Mouse (Mus musculus) urinary bladder, postnatal 14 days (tissue): ENCODE results near the gene Zfp768.
"Not testable (repeated sequence)": the region's sequence is repeated elsewhere in the genome, so short reads cannot be mapped to it uniquely, and the experiment has no call there.

Experiments
- DNase-seq: peaks from one replicate; pipeline ENCODE4 v3.0.0; 2021; ENCODE audit warnings: low spot score

The Zfp768 gene

DNA sequence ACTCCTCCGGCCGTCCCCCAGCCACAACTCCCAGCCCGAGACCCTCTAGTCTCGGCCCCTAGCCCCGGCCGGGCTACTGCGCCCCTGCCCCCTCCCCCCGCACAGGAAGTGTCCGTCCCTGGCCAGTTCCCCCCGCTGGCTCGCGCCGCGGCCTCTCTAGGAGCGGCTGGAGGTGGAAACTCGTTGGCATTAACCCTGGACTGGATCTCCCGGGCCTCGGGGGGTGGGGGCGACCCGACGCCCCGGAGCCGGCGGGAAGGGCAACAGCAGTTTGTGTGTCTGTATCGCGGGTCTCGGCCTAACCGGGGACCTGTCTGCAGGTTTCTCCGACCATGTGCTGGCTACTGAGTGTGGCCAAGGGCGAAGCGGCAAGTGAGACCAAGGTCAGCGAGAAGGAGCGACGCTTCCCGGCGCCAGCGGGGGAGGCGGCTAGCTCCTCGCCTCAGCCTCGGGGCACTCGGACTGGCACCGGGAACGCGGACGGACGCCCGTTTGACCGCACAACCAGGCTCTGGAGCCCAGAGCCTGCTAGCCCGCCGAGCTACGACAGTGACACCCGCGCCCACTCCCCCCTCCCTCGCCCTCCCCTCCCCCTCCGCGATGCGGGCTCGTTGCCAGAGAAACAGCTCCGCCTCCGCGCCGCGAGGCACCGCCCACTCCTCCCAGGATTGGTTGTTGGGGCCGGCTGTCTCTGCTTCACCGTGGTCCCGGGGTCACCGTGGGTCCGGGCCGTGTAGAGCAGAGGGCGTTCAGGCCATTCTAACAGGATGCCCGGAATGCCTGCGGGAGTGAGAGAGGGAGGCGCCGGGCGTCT lies at the start of gene Zfp768:
Gene Zfp768 (minus strand): TSS at position 78 of the 814 bp plus-strand sequence.
- DNase-seq: peak; percentile 94

DNA sequence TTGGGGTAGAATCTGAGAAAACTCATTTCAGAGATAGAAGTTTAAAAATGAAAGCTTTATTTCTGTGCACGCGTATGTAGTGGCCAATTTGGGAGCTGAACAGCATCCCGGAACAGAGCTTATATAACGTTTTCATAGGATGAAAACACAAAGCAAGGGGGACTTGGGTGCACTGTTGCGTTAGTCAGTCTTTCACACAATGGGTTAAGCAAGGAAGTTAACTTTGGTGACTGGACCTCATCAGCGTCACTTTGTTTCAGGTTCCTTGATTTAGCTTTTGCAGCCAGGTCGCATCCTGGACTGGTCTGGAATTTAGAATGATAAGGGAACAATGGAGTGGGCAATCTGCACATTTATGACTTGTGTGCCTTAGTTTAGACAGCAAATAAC lies 48.5 kb upstream of the Zfp768 start:
- no peak for DNase-seq

DNA sequence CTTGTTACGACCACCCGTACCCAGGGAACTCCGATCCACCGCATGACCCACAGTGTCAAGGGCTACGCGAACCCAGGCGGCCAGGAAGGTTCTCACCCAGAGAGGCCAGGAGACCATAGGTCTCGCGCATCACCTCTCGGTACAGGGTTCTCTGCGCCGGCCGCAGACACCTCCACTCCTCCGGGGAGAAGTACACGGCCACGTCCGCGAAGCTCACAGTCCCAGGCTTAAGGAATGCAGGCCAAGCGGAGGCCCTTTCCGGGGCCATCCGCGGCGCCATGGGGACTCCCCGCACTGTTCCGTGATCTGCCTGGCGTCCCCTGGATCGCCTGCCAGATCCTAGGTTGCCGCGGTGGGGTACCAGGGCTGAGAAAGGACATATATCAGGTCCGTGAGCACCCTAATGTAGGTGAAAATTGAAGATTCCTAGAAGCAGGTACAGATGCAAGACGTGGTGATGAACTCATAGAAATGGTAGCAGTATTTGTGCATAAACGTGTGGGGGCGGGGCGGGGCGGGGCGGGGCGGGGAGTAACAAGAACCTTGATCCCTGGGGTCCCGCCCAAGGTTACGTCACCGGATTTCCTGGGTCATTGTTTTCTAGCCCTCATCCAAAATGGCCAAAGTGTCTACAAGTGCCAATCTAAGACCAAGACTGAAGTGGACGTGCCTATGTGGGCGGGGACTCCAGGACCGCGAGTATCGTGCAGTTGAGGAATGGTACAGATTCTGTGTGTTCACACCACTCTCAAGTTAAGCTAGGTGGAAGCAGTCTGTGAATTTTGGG lies 48.0 kb upstream of the Zfp768 start, which contains the start of gene E430018J23Rik:
Gene E430018J23Rik (minus strand): TSS at position 473 of the 787 bp plus-strand sequence.
- peak; percentile 98 for DNase-seq

DNA sequence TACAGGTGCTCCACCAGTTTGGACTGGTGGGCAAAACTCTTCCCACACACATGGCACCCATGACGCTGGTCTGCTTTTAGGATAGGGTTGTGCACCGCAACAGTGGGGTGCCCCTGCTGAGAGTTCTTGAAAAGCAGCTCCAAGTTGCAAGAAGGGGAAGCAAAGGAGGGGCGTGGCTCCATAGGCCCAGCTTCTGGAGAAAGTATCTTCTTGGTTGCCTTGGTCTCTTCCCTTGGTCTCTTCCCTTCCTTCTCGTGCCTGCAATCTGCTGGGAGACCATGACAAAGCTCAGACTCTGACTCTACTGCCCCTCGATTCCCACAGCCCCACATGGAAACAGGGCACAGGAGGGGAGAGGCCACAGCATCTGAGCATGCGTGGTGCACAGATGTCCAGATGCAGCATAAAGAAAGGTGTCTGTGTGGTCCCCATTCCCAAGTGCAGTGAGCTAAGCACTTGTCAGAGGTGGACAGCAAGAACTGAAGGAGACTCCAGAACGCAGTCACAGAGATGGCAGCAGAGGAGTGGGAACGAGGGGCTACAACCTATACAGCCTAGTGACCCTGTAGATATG lies 46.9 kb upstream of the Zfp768 start:
- DNase-seq: no peak

DNA sequence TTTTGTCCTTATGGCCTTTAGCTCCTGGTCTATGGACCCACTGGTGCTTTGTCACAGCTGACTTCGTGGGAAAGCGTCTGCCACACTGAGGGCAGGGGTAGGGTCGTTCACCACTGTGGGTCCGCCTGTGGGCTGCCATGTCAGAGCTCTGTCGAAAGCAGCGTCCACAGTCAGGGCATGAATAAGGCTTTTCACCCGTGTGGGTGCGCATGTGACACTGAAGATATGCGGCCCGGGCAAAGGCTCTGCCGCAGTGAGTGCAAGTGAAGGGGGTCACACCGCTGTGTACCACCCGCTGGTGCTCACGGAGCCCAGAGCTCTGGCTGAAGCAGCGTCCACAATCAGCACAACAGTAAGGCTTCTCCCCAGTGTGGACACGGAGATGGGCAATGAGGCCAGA lies 46.1 kb upstream of the Zfp768 start:
- DNase-seq: no peak

DNA sequence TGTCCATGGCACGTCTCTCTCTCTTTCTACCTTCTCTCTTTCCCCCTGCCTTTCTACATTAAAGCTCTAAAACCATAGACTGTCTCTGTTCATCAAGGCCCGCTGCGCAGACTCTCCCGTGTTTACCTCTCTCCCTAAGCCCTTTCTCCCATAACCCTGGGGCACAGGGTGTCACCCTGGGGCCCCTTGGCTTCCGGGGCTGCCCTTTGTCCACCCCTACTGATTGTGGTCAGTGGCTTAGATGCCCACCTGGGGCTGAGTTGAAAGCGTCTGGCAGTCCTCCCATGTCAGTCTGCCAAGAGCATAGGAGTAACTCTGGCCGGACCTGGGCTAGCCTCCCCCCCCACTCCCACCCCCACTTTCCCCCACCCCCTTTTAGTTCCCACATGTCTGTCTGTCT lies 44.9 kb upstream of the Zfp768 start:
- DNase-seq: no peak

DNA sequence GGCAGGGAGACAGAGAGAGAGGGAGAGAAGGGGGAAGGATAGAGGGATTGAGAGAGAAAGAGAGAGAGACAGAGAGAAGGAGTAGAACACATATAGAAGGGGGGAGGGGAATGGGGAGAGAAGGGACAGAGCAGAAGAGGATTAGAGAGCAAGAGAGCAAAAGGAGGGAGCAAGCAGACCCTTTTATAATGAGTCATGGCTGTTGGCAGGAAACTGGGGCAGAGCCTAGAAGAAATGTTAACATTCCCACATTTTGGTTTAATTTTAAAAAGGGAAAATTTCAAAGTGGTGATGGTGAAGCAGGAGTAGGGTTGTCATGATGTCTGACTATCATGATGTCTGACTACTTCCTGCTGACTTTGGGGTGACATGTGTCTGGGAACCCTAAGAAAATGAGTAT lies 42.8 kb upstream of the Zfp768 start:
- DNase-seq: not testable (repeated sequence)

DNA sequence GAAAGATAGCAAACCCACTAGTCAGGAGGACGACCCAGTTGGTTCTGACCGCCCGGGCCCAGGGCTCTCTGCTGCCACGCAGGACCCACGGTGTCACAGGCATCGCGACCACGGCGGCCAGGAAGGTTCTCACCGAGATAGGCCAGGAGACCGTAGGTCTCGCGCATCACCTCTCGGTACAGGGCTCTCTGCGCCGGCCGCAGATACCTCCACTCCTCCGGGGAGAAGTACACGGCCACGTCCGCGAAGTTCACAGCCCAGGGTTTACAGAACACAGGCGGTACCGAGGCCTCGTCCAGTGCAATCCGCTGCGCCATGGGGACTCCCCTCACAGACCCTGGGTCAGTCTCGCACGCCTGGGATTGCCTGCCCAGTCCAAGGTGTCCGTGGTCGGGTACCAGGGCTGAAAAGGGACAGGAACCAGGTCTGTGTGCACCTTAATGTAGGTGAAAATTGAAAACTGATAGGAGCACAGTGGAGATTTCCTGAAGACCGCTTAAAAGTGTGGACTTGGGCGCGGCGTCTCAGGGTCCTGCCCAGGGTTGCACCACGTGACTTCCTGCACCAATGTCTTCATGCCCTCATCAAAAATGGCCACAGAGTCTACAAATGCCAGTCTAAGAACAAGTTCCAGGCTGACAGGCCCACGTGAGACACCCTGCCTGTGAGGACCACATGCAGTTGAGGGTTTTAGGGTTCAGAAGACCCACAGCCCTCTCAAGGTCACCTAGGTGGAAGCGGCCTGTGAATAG lies 41.4 kb upstream of the Zfp768 start, which contains the start of gene 9130019O22Rik:
Gene 9130019O22Rik (minus strand): TSS at position 526 of the 752 bp plus-strand sequence.
- peak; percentile 93 for DNase-seq

DNA sequence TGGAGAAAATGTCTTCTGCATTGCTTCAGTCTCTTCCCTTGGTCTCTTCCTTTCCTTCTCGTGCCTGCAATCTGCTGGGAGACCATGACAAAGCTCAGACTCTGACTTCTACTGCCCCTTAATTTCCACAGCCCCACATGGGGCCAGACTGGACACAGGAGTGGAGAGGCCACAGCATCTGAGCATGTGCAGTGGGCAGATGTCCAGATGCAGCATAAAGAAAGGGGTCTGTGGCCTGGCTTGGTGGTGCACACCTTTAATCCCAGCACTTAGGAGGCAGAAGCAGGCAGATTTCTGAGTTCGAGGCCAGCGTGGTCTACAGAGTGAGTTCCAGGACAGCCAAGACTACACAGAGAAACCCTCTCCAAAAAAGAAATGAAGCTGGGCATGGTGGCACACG lies 40.2 kb upstream of the Zfp768 start:
- not testable (repeated sequence) for DNase-seq

DNA sequence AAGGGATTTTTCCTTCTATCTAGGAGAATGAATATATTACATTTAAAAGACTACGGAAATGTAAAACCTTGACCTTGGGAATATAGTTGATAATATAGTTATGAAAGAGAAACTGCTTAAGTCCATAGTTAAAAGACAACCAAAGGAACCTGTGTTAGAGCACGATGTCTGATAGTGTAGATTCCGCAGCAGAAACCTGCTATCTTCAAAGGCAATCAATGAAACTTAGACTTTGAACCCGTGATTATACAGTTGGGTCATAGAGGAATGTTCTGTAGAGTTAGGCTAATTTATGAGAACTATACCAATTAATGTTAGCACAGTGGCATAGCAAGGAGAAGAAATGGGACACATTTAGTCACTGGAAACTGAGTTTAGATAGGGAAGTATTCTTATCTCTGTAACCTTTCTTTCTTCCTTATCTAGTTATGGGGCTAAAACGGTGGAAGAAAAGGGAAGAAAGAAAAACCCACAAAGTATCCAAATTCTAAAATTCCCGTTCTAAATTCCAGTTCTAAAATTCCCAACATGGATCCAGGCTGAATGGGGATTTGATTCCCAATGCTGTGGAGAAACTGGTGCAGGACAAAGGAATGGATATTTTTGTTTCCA lies 33.0 kb upstream of the Zfp768 start:
- no peak for DNase-seq

DNA sequence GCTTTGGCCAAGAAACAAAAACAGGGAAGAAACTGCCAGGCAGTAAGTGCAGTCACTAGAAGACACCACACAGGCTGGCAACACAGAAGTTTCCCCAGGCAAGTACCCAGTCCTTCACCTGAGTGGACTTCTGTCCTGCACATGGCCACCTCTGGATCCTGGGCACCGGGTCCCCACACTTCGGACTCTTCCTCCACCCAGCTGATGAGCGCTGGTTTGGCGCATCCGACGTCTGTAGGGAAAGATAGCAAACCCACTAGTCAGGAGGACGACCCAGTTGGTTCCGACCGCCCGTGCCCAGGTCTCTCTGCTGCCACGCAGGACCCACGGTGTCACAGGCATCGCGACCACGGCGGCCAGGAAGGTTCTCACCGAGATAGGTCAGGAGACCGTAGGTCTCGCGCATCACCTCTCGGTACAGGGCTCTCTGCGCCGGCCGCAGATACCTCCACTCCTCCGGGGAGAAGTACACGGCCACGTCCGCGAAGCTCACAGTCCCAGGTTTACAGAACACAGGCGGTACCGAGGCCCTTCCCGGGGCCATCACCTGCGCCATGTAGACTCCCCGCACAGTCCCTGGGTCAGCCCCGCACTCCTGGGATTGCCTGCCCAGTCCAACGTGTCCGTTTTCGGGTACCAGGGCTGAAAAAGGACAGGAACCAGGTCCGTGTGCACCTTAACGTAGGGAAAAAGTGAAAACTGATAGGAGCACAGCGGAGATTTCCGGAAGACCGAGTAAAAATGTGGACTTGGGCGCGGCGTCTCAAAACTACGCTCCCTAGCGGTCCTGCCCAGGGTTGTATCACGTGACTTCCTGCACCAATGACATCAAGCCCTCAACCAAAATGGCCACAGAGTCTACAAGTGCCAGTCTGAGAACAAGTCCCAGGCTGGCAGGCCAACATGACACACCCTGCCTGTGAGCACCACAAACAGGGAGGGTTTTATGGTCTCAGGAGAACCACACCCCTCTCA lies 30.2 kb upstream of the Zfp768 start, which contains the start of gene Zfp747:
Gene Zfp747 (minus strand): TSS at position 780 of the 975 bp plus-strand sequence.
- peak; percentile 96 for DNase-seq

DNA sequence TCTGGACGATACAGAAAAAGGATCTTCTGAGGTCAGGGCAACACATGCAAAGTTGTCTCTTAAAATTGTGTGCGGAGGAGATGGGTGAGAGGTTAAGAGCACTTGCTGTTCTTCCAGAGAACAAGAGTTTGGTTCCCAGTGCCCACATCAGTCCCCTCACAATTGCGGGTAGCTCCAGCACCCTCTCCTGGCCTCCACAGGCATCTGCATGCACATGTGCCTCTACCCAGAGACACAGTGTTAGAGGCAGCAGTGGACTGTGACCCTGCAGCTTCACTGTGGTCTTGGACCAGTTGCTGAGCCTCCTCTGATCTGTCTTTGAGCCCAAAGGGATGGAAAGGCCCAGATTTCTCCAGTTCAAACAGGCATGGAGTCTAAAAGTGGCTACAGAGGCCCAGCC lies 26.5 kb upstream of the Zfp768 start:
- DNase-seq: not testable (repeated sequence)

DNA sequence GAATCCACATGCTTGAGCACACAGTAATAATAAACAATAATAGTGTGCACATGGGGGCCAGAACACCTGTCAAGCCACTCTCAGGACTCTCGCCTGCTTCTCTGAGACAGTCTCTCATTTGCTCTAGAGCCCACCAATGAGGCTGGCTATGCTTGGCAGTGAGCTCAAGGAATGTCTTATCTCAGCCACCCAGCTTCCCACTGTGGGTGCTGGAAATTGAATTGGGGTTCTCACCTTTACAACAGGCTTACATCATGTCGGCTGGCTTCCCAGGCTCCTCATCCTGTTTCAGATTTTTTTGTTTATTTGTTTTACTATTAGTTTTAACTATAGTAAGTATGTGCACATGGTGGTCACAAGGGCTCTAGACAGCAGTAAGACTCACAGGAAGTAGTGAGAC lies 25.8 kb upstream of the Zfp768 start:
- no peak for DNase-seq

DNA sequence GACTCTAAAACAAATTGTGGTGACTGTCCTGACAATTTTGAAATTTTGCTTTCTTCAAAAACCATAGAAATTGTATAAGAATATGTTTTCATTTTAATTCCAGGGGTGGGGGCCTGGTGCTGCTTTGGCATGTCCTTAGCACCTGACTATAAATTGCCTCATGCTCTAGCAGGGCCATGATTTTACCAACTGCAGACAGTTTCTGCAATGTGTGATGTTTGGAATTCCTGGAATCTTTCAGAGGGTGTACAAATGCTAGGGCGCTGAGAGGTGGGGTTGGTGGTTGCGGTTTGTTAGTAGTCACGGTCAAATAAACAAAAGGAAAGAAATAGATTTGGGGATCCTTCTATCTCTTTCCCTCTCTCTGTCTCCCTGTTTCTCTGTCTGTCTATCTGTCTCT lies 20.9 kb upstream of the Zfp768 start:
- DNase-seq: no peak

DNA sequence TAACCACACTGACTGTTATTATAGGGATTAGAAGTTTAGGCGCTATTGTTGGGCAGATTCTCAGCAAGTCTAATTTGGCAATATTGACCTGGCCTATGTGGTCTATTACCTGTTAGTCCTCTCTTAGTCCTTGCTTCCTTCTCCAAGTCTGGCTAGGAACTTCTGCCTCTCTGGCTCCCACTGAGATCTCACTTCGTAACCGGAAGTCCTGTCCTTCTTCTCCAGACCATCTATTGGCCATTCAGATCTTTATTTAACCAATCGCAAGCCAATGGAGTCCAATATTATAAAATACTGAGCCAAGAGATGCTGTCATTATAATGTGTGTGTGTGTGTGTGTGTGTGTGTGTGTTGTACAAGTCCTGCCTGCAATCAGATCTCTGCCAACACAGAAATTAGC lies 18.8 kb upstream of the Zfp768 start:
- DNase-seq: no peak

DNA sequence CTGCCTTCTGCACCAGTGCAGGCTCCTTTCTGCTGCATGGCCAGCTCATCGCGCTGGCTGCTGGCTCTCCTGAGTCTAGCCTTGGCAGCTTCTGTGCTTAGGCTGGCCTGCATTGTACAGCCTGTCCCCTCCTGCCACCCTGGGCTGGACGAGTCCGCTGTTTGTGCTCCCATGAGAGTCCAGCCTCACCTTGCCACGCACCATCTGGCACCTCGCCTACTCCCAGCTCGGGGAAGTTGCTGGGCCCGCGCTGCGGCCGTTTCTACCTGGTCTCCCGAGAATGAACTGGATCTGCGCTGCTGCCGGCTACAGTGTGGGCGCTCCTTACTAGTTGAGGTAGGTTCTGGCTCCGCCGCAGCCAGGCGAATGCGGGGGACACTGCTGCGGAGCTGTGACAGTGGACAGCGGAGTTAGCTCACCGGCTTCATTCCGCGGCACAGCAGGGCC lies 18.1 kb upstream of the Zfp768 start:
- no peak for DNase-seq

DNA sequence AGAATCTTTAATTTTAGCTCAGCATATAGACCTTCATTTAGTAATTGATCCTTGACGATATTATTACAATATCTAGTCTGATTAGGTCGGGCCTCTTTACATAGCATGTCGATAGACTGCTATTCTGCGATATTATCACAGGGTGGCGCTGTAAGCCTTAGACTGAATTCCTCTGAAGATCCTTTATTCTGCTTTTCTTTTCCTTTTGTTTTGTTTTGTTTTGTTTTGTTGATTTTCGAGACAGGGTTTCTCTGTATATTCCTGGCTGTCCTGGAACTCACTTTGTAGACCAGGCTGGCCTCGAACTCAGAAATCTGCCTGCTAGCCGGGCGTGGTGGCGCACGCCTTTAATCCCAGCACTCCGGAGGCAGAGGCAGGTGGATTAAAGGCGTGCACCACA lies 17.0 kb upstream of the Zfp768 start:
- DNase-seq: not testable (repeated sequence)

DNA sequence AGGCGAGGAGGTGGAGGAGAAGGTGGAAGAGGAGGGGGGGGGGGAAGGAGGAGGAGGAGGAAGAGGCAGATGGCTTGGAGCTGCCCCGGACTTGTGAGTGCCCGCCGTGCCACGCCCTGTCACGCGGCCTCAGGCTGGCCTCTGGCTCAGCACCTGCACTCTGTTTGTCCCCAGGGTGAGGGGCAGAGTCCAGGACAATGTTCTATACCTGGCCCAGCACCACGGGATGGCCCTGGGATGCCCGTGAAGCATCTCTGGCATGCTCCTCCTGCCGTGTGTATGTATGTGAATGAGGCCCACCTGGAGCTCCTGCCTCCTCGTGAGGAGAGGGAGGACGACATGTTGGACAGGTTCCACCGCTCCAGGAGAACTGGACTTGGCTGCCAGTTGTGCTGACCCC lies 16.1 kb upstream of the Zfp768 start:
- DNase-seq: no peak

DNA sequence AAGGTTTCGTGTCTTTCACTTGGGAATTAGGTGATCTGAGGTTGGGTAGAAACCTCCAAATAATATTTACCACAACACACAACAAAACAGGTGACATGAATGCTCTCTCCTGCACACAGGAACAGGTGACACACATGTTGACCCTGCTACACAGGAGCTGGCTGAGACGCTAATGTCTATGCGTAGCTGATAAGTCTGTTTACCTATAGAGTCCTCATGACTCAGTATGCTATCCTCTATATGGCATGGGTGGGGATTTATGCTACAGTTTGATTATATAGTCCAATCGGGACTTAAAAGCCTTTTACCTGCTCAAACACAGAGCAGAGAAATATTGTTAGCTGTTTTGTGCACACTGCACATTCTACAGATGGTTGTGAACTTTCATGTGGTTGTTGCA lies 14.9 kb upstream of the Zfp768 start:
- no peak for DNase-seq

DNA sequence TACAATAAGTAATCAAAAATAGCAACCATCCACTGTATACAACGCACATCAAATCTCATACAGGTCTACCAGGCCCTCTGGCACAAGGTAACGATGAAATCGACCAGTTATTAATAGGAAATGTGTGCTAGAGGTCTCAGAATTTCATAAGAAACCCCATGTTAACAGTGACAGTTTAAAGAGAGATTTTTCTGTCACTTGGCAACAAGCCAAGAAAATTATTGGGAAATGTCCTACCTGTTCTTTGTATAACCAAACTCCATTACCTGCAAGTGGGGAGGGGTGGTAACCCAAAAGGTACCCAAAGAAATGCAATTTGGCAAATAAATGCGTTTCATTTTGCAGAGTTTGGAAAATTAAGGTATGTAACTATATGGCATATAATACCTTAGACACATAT lies 13.1 kb upstream of the Zfp768 start:
- DNase-seq: no peak
